Mouse (Mus musculus): ENCODE results near the gene Zbtb1.

The Zbtb1 gene

DNA sequence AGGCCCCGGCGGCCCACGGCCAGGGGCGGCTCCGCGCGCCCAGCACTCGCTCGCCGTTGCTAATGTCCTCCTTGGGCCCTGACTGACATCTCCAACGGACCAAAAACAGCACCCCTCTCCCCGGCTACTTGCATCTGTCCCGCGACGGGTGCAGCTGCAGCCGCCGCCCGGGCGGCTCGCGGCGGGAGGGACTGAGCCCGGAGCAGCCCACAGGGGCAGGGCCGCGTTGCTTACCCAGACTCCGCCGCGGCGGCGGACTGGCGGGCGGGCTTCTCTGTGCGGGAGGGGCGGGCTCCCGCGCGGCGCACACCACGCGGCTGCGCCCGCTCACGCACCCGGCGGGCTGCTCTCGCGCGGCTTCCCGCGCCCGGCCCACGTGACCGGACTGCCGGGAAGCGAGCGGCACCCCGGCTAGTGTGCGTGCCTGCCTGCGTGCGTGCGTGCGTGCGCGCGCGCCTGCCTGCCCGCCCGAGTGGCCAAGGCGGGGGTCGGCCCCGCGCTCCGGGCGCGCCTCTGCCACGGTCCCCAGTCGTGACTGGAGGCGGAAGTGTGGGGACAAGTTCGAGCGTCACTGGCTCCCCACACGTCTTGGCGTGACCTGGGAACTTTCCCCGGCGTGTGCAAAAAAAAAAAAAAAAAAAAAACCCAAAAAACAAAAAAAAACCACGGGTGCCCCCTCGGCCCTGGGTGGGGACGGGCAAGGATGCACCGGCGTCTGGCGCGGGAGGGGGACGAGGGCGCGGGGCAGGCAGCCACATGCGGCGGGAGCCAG is 674 bp upstream of the Zbtb1 start, which contains the start of gene Zbtb25:
Gene Zbtb25 (minus strand): TSS at position 397 of the 772 bp plus-strand sequence.
- DNase-seq (ENCODE audit: low spot score): peak; percentile 88

DNA sequence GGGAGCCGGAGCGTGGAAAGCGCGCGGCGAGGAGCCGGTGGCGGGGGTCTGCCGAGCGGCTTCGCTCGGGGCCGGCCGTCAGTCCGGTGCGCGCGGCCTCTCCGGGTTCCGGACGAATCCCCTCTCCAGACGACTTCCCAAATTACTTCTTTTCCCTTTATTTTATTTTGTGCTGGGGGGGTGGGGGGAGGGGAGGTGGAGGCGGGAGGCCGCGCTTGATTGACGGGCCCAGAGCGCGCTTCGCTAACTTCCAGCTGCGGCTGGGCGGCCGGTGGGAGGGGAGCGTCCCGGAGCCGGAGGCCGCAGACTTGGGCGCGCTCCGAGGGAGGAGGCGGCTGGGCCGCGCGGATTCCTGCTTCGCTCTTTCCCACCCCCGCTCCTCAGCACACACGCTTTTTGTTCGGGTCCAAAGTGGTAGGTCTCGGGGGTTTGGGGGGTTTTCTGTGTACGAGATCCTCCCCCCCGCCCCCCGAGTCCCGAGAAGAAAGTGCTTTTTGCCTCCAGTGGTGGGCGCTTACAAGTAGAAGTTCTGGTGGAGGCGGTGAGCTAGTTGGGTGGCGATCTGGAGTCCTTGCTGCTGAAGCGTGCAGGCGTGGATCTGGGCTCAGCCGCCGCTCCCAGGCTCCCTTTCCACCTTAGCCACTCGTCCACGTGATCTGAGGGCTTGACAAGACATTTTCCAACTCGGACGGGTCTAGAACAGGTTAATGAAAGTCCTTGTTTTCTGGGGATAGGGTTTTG is 935 bp downstream of the Zbtb1 start:
- DNase-seq (ENCODE audit: low spot score): no peak

DNA sequence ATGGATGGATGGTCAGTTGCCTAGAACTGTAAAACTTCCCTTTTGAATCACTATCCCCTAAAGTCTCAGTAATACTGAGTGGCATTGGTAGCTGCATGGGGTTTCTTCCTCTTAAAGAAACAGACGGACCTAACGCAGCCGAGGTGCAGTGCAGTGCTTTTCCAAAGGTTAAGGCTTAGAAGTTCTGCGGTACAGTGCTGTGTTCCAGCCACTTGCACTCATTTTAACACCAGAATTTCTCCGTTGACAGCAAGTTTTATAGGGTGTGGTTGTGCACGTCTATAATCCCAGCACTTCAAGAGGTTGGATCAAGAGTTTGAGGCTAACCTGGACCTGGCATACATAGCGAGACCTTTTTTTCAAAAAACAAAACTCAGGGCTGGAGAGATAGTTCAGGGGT is 2.0 kb downstream of the Zbtb1 start:
- no peak for DNase-seq (ENCODE audit: low spot score)

DNA sequence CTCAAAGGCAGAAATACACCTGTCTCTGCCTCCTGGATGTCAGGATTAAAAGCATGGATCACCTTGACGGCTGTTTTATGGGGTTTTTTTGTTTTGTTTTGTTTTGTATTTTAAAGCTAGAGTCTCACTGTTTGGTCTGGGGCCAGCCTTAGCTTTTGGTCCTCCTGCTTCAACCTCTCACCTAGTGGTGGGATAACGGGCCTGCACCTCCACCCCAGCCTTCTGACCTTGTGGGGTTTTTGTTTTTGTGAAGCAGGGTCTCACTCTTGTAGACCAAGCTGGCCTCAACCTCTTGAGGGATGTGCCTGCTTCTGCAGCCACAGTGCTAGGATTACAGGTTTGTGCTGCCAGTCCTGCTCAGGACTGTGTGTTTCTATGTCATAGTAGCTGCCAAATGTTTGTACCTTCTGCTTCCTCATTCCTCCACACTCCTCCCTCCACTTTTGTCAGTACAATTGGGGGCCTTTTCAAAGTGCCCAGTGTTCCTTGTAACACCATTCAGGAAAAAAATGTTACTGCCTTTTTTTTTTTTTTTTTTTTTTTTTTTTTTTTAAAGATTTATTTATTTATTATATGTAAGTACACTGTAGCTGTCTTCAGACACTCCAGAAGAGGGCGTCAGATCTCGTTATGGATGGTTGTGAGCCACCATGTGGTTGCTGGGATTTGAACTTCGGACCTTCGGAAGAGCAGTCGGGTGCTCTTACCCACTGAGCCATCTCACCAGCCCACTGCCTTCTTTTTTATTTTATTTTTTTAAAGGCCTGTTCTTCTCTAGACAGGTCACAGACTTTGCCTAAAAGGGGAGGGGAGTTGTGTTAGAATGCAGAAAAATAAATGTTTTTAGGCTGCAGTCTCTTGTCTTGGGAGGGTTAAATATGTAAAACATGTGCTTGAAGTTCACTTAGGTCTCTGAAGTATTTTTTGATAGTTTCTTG is 3.1 kb downstream of the Zbtb1 start:
- no peak for DNase-seq (ENCODE audit: low spot score)

DNA sequence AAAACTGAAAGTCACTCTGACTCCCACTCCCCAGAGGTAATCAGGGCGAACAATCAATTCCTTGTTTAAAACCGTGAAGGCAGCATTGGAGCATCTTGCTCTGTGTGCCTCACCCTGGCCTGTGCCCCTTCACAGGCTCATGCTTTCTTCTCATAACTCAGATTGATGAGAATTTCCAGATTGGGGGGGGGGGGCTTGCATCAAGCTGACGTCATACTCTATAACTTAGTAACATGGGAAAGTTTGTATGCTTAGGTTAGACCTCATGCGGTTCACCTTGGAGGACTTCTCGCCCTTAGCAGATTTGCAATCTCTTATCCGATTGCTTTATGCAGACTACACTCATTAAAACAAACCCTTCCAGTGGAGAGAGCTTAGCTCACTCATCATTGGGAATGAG is 3.9 kb downstream of the Zbtb1 start:
- no peak for DNase-seq (ENCODE audit: low spot score)

DNA sequence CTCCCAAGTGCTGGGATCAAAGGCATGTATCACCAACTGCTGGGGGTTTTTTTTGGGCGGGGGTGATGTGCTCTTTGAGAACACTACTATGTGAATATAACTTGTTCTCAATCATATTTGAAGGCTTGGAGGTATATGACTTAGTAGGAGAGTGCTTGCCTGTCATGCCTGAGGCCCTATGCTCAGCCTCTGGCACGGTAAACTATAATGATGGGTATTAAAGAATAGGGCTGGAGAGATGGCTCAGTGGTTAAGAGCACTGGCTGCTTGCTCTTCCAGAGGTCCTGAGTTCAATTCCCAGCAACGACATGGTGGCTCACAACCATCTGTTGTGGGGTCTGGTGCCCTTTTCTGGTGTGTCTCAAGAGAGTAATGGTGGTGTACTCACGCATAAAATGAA is 4.8 kb downstream of the Zbtb1 start:
- DNase-seq (ENCODE audit: low spot score): no peak

DNA sequence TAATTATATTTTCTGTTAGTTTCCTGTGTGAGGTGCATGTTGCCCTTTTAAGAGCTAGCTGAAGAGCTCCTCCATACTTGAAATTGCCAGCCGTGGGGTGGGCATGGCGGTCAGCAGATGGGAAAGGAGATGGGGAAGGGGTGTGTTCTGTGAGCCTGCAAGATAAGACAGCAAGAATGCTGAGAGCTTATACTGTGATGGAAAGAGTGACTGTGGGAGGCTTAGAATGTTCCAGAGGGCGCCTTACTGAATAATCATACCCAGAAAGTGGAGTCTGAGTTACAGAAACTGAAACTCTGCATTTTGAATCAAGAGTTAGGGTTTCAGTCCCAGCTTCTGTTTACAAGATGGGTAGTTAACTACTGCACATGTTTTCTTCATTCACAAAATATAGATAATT is 5.4 kb downstream of the Zbtb1 start:
- no peak for DNase-seq (ENCODE audit: low spot score)

DNA sequence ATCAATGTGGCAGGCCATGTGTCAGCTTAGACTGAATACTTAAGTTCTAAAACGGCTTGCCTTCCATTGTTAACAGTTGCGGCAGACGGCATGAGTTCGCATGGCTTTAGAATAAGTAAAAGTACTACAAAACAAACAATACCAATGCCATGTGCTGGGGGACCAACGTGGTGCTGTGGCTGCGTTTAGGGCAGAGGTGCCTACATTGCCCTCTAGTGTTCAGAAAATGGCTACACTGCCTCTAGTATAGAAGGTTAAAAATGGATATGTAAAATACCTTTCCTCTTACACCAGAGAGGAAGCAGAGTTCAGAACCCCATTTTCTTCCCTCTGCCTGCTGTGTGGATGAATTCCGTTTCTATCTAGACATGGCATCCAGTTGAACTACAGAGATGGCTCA is 6.6 kb downstream of the Zbtb1 start:
- no peak for DNase-seq (ENCODE audit: low spot score)

DNA sequence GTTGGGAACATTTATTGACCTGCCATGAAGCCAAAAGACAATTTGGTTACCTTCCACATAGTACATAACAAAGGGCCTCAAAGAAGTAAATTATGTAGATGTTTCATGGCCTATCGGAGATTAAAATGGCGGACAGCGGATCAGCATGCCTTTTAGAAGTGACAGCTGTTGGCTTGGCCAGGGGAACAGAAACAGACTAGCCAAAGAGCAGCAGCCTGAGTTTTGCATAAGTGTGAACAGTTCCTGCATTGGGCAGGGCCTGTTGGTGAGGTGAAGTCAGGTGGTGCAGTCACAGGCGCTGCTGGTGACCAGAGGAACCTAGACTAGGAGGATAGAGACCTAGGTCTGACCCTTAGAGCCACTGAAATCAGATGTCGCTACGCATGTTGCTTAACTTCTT is 7.0 kb downstream of the Zbtb1 start:
- DNase-seq (ENCODE audit: low spot score): no peak

DNA sequence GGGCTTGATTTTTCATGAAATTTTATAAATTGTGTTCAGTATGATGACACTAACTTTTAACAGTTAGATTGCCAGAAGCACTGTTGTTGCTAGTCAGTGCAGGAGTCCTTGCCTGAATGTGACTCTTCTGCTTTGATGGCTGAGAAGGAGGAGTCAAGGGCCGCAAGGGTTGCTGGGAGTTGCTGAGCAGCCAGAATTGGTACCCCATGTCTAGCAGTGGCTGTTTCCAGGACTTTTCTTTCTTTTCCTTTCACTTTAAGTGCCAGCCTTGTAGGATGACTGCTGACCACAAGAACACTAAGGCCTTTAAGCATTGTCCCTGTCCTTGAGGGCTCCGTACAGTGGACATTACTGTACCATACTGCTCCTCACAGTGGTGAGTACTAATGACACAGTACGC is 7.7 kb downstream of the Zbtb1 start:
- no peak for DNase-seq (ENCODE audit: low spot score)

DNA sequence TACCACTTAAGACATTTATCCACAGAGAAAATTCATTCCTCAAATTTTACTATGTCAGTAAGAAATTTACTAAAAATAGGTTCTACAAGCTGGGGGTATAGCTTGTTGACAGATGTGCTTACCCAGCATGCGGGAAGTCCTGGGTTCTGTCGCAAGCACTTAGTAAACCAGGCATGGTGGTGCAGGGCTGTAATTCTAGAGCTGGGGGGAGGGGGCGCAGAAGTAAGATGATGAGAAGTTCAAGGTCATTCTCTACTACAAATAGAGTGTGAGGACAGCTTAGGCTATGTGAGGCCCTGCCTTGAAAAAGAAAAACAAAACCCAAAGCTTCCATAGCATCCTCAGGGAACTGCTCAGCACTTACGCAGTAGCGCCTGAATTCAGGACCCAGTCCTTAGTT is 8.5 kb downstream of the Zbtb1 start:
- DNase-seq (ENCODE audit: low spot score): no peak

DNA sequence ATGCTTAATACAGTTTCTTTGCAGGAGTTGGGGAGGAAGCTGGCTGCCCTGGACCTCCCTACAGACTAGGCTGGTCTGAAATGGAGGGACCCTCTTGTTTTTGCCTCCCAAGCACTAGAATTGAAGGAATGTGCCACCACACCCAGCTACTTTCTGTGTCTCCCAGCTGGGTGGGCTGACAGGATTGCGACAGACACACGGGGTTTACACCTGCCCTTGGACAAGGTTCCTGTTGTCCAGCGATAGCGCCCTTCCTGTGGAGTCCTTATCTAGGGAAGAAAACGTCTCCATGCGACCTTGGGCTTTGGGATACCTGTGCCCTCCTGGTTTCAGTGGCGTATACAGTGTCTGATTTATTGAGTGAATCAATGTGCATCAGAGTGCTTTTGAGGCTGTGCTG is 10.1 kb downstream of the Zbtb1 start:
- DNase-seq (ENCODE audit: low spot score): no peak

DNA sequence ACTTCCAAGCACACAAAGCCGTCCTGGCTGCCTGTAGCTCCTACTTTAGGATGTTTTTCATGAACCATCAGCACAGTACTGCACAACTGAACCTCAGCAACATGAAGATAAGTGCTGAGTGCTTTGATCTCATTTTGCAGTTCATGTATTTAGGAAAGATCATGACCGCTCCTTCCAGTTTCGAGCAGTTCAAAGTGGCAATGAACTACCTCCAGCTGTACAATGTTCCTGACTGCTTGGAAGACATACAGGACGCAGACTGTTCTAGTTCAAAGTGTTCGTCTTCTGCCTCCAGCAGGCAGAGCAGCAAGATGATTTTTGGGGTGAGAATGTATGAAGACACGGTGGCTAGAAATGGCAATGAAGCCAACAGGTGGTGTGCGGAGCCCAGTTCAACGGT is 15.3 kb downstream of the Zbtb1 start:
- DNase-seq (ENCODE audit: low spot score): no peak

DNA sequence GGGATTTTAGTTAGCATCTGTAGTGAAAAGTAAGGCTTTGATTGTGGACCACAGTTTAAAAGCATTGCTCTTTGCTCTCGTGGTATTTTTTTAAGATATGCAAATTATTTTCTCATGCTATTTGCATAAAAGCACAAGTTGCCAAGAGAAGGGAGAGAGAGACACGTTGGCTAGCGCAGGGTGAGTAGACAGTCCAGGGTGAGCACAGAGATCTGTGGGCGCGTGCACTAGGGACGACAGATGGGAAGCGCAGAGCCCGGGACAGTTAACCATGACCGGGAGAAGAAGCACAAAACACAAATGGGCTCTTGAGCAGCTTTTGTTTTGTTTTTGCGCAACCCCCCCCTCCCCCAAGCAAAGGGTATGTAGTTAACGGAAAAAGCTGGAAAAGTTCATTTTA is 18.7 kb downstream of the Zbtb1 start:
- DNase-seq (ENCODE audit: low spot score): no peak

DNA sequence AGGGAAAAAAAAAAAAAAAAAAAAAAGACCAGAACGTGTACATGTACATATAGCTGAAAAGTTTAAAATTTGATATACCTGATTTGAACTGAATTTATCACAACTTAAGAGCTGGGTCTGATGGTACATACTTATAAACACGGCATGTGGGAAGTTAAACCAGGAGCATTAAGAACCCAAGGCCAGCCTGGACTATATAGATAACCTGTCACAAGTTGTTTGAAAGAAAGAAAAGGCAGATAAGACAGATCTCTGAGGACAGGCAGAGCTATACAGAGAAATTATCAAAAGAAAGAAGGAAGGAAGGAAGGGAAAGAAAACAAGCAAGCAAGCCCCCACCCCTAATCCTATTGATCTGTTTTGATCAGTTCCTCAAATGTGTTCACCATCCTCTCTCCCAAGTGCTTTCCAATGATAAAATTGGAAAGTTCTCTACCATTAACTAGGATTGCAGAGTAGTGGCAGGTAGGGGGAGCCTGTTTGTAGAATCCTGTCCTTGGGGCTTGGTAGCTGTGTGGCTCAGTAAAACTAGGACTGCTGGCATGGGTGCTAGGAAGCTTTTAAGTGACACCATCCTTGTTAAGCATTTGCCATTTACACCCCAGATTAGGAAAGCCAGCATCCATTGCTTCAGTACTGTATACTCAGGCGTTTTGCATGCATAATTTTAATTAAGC is 21.7 kb downstream of the Zbtb1 start:
- no peak for DNase-seq (ENCODE audit: low spot score)

DNA sequence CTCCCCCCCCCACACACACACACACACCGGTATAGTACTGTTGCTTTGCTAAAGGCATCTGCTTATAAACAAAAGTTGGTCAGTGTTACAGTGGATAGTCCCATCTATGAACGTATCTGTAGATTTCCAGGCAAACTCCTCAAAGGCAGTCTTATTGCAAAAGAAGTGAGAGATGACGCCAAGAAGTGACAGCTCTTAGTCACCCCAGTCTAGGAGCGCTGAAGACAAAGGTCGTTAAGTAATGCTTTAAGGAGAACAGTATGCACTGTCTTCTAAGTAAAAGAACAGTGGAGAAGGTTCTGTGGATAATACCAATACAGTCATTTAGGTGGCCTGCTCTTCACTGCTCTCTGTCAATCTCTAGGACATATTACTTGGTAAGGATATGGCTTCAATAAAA is 22.9 kb downstream of the Zbtb1 start:
- no peak for DNase-seq (ENCODE audit: low spot score)

DNA sequence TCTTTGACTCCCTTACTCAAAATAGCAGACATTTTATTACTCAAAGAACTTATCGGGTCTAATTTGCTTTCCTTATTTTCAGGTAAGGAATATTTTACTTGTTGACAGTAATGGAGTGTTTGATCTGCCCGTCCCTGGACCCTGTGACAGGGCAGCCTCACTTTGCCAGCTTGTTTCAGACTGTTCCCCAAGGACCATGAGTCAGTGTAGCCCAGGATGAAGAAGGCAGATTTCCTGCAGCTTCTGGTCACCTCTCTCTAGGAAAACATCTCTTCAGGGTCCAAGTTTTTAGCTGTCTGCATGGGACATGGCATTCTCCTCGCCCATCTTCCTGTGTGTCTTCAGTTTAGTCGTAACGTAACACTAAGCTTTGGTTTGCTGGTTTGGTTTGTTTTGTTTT is 27.2 kb downstream of the Zbtb1 start:
- DNase-seq (ENCODE audit: low spot score): no peak

DNA sequence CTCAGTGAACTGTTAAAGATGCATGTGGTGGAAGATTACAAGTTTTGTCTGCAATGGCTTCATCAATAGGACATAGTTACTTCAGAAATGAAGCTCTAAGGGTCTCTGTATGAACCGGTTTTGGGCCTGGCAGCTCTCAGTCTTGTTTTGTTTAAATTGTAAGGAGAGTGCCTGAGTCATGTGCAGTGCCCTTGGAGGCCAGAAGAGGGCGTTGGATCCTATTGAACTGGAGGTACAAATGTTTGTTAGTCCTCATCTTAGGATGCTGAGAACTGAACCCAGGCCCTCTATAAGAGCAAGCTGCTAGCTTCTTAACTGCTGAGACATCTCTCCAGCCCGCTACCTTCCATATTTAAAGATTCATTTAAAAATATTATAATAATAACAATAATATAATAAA is 31.6 kb downstream of the Zbtb1 start:
- DNase-seq (ENCODE audit: low spot score): no peak

DNA sequence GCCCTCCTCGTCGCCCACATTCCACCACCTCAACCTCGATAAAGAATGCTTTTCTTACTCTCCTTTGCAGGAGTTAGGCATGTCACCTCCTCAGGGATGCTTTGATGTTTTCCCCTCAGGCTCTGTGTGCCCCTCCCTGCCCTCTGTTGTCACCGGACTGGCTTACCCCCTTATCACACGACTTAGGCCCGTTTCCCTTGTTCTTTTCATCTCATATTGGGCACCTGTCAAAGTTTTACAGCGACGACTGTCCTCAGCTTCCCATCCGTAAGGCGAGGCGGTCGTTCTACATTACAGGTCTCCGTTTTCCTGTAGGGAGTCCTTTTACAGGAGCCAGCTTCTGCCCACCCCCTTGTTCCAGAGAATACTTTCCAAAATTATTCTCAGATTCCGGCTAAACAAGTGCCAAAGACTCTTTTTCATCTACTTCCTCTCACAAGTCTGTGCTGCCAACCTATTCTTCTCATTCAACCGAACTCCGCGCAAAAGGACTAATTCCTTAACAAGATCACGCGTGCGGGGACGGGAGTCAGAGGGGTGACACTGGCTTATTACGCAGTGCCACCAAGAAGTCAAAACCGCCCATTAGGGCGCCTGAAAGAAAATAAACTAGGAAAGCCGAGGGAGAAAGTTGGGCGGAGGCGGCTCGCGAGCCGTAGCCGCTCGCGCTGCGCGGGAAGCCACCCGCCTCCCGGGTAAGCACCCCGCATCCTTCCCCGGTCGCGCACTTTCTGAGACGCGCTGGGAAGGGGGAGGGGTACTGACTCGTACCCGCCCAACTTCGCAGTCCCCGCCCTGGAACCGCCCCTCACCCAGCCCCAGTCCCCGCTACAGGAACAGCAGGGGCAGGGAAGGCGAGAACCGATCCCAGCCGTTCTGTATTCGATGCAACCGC is 33.2 kb downstream of the Zbtb1 start:
- peak; percentile 29 for DNase-seq (ENCODE audit: low spot score)

DNA sequence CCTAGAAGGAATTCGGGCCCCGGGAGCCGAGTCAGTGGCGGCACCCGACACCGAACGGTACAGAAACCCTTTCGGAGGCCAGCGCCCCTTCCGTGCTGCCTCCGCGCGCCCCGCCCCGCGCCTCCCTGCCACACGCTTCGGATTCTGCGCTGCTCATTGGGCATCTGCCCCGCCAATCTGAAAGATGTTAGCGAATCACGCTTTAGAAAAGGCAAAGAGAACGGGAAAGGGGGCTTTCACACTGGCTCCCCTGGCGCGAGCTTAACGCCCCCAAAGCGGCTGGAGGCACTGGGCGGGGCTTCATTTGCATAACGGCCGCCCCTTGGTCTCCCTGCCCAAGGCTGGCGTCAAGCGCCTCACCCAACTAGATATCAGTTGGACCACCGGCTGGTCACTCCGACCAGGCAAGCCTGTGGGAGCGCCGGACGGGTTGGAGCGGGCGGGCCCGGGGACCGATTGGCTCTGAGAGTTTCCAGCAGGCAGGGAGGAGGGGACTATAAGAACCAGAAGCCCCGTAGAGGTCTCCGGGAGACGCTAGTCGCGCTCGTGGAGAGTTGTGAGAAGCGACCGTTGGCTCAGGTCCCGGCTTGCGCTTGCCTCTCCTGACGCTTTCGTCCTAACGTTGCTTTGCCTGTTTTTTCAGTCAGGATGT is 33.9 kb downstream of the Zbtb1 start, which contains the start of gene Hspa2:
Gene Hspa2 (plus strand): TSS at position 291 of the 652 bp plus-strand sequence.
- peak; percentile 99 for DNase-seq (ENCODE audit: low spot score)

Data from left cerebral cortex, adult 11 months (tissue).